Mouse (Mus musculus): ENCODE data around the gene Ppard.

Ppard gene

GRCm38 (mm10) chr17:28345882-28346281 lies 113.4 kb downstream of the Ppard start:
- no peak for DNase-seq

GRCm38 (mm10) chr17:28347327-28347726 lies 114.8 kb downstream of the Ppard start:
- no peak for DNase-seq

GRCm38 (mm10) chr17:28348211-28348610 lies 115.7 kb downstream of the Ppard start:
- no peak for DNase-seq

GRCm38 (mm10) chr17:28349264-28349880 lies 116.9 kb downstream of the Ppard start:
- no peak for DNase-seq

- peak; percentile 70 for DNase-seq
These were observed 117.5 kb downstream of the Ppard start for GRCm38 (mm10) chr17:28349901-28350465.

- peak; percentile 89 for DNase-seq
These were observed 118.2 kb downstream of the Ppard start, which contains the start of gene Tead3 for GRCm38 (mm10) chr17:28350466-28351352. Gene Tead3 (minus strand): TSS chr17:28350817.

All from embryo, embryonic 11 days (tissue).